Mouse (Mus musculus): Measurements from ENCODE around the gene Mamdc2. TPM values are rescaled to one million over a fixed set of nuclear protein-coding genes. Genes with fewer than 3 reads are reported as not detected.

Gene Mamdc2
- total and polyA plus RNA-seq, 3 experiments = not detected

- H3K27me3 ChIP-seq (ENCODE audit: control insufficient read depth in 1 of 2, insufficient read depth in 2 of 2, low read length in 2 of 2) = no peaks in the 10 kb centered on the region
- no peaks in the 10 kb centered on the region for H3K36me3 ChIP-seq (ENCODE audit: control insufficient read depth in 1 of 2, insufficient read depth in 2 of 2, low read length in 2 of 2)
- H3K79me2 ChIP-seq (ENCODE audit: control insufficient read depth, insufficient read depth, low read length, poor library complexity) = no peaks in the 10 kb centered on the region
- H3K27ac ChIP-seq (ENCODE audit: control insufficient read depth, low read depth, low read length) = no peak overlapping the region
- TF ChIP-seq EP300 (IDR thresholded peaks at IDR 0.05; ENCODE audit: low read depth in 1 of 2, low read length in 2 of 2) (no peak), MAZ (IDR thresholded peaks at IDR 0.05; ENCODE audit: low read depth, low read length) (no peak), SIN3A (IDR thresholded peaks at IDR 0.05; ENCODE audit: low read length) (no peak), MYC (IDR thresholded peaks at IDR 0.05; ENCODE audit: low read depth, low read length) (no peak)
- no peak overlapping the region for H3K9ac ChIP-seq (ENCODE audit: control insufficient read depth, low read depth, low read length, poor library complexity, severe bottlenecking)
- no peaks in the 10 kb centered on the region for H3K4me1 ChIP-seq (ENCODE audit: control insufficient read depth in 1 of 2, insufficient read depth in 2 of 2, low read length in 2 of 2)
- DNase-seq (ENCODE audit: low read depth, low spot score) = no peak
- no peak overlapping the region for H3K4me3 ChIP-seq (ENCODE audit: control insufficient read depth in 1 of 2, insufficient read depth in 1 of 2, low read depth in 2 of 2, low read length in 2 of 2)
- H3K9me3 ChIP-seq (replicated peaks; ENCODE audit: insufficient read depth, low read length) = no peaks in the 10 kb centered on the region
Observed at GRCm38 (mm10) chr19:23479597-23479967, 31.3 kb upstream of the Mamdc2 start.

GRCm38 (mm10) chr19:23478895-23479596 is 30.8 kb upstream of the Mamdc2 start:
- TF ChIP-seq RAD21 (IDR thresholded peaks at IDR 0.05; ENCODE audit: low read depth, low read length) (no peak), UBTF (IDR thresholded peaks at IDR 0.05; ENCODE audit: borderline replicate concordance, insufficient read depth, low read depth, low read length) (no peak)
- H3K9me3 ChIP-seq (replicated peaks; ENCODE audit: insufficient read depth, low read length) = no peaks in the 10 kb centered on the region
- no peaks in the 10 kb centered on the region for H3K36me3 ChIP-seq (ENCODE audit: control insufficient read depth in 1 of 2, insufficient read depth in 2 of 2, low read length in 2 of 2)
- no peak overlapping the region for H3K9ac ChIP-seq (ENCODE audit: control insufficient read depth, low read depth, low read length, poor library complexity, severe bottlenecking)
- H3K79me2 ChIP-seq (ENCODE audit: control insufficient read depth, insufficient read depth, low read length, poor library complexity) = no peaks in the 10 kb centered on the region
- no peak overlapping the region for H3K27ac ChIP-seq (ENCODE audit: control insufficient read depth, low read depth, low read length)
- DNase-seq (ENCODE audit: low read depth, low spot score) = no peak
- no peak overlapping the region for H3K4me3 ChIP-seq (ENCODE audit: control insufficient read depth in 1 of 2, insufficient read depth in 1 of 2, low read depth in 2 of 2, low read length in 2 of 2)
- H3K27me3 ChIP-seq (ENCODE audit: control insufficient read depth in 1 of 2, insufficient read depth in 2 of 2, low read length in 2 of 2) = no peaks in the 10 kb centered on the region
- no peaks in the 10 kb centered on the region for H3K4me1 ChIP-seq (ENCODE audit: control insufficient read depth in 1 of 2, insufficient read depth in 2 of 2, low read length in 2 of 2)

- Histone ChIP-seq H3K27ac (ENCODE audit: control insufficient read depth, low read depth, low read length) (no peak overlapping the region), H3K4me1 (ENCODE audit: control insufficient read depth in 1 of 2, insufficient read depth in 2 of 2, low read length in 2 of 2) (no peaks in the 10 kb centered on the region), H3K9me3 (replicated peaks; ENCODE audit: insufficient read depth, low read length) (no peaks in the 10 kb centered on the region), H3K4me3 (ENCODE audit: control insufficient read depth in 1 of 2, insufficient read depth in 1 of 2, low read depth in 2 of 2, low read length in 2 of 2) (no peak overlapping the region), H3K36me3 (ENCODE audit: control insufficient read depth in 1 of 2, insufficient read depth in 2 of 2, low read length in 2 of 2) (no peaks in the 10 kb centered on the region), H3K79me2 (ENCODE audit: control insufficient read depth, insufficient read depth, low read length, poor library complexity) (no peaks in the 10 kb centered on the region), H3K27me3 (ENCODE audit: control insufficient read depth in 1 of 2, insufficient read depth in 2 of 2, low read length in 2 of 2) (no peaks in the 10 kb centered on the region), H3K9ac (ENCODE audit: control insufficient read depth, low read depth, low read length, poor library complexity, severe bottlenecking) (no peak overlapping the region)
- no peak for DNase-seq (ENCODE audit: low read depth, low spot score)
- TF ChIP-seq ZMIZ1 (IDR thresholded peaks at IDR 0.05; ENCODE audit: low read depth, low read length) (no peak), KAT2A (conservative IDR thresholded peaks at IDR 0.05; ENCODE audit: low read depth, low read length) (no peak), RCOR1 (IDR thresholded peaks at IDR 0.05; ENCODE audit: low read depth, low read length) (no peak), POLR2A (IDR thresholded peaks at IDR 0.05; ENCODE audit: control insufficient read depth in 1 of 2, insufficient read depth in 1 of 2, low read depth in 1 of 2, low read length in 2 of 2, poor library complexity in 1 of 2) (no peak), TCF12 (IDR thresholded peaks at IDR 0.05; ENCODE audit: low read depth, low read length) (no peak), CHD1 (IDR thresholded peaks at IDR 0.05; ENCODE audit: low read depth, low read length) (no peak), MEF2A (IDR thresholded peaks at IDR 0.05; ENCODE audit: extremely low read depth, insufficient replicate concordance, low read depth, low read length, poor library complexity, severe bottlenecking) (no peak), MAFK (IDR thresholded peaks at IDR 0.05; ENCODE audit: borderline replicate concordance, low read depth, low read length) (no peak), TBP (IDR thresholded peaks at IDR 0.05; ENCODE audit: low read depth, low read length) (no peak), MXI1 (IDR thresholded peaks at IDR 0.05; ENCODE audit: low read depth, low read length) (no peak)
Observed at GRCm38 (mm10) chr19:23477826-23478225, 29.6 kb upstream of the Mamdc2 start.

Measured in MEL (cell line).